In the genomic region with DNA sequence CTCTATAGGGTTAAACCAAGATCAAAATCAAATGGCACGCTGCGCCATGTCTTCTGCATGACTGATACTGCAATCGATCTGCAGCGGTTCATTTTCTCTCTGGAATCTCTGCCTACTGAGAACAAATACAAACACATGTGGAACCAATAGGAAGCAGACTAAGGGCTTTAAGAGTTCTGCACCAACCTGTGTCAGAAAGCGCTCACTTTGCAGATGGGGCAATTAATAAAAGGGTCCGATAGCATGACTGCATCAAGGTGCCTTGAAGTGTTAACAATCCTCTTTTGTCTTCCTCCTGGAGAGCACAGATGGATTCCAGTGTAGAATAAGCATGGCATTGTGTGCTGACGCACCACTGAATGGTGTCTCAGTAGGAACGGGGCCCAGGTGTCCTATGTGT, we compare ENCODE assay signal across 17 mouse cellular contexts.
DNase-seq lines count a peak whose midpoint lies in the region; ATAC-seq lines count a peak whose summit lies in the region.
"Had no signal": no experiment of that assay in that cellular context is flagged by ENCODE, and none has a peak within 500 bp of the region (broad histone marks: within the 10 kb centered on the region; RNA-seq: fewer than 3 reads in every experiment).

No protein-coding gene starts in this region.

- H3K36me3 ChIP-seq in heart, embryonic 13.5 days = no peaks in the 10 kb centered on the region
- H3K36me3 ChIP-seq in embryonic facial prominence, embryonic 14.5 days (ENCODE audit: control insufficient read depth, insufficient read depth, low read length) = no peaks in the 10 kb centered on the region
- H3K36me3 ChIP-seq in midbrain, embryonic 13.5 days = no peaks in the 10 kb centered on the region
- H3K36me3 ChIP-seq: kidney, embryonic 15.5 days had no signal

- H3K27me3 ChIP-seq in heart, embryonic 13.5 days (replicated peaks) = no peaks in the 10 kb centered on the region
- H3K27me3 ChIP-seq in embryonic facial prominence, embryonic 14.5 days (replicated peaks; ENCODE audit: control insufficient read depth, insufficient read depth, low read length) = no peaks in the 10 kb centered on the region
- no peaks in the 10 kb centered on the region for H3K27me3 ChIP-seq in midbrain, embryonic 13.5 days
- H3K27me3 ChIP-seq: kidney, embryonic 15.5 days had no signal

- no peak overlapping the region for H3K4me2 ChIP-seq in heart, embryonic 13.5 days
- H3K4me2 ChIP-seq in embryonic facial prominence, embryonic 14.5 days (ENCODE audit: low read depth, low read length) = no peak overlapping the region
- H3K4me2 ChIP-seq in midbrain, embryonic 13.5 days (replicated peaks) = no peak overlapping the region
- H3K4me2 ChIP-seq: kidney, embryonic 15.5 days had no signal

- DNase-seq in heart, adult 9 months (ENCODE audit: low spot score in 2 of 2) = no peak
- DNase-seq in embryo, embryonic 10.5 days (ENCODE audit: low spot score) = peak; percentile 63
- peak; percentile 61 for DNase-seq in embryonic facial prominence, embryonic 14.5 days (ENCODE audit: low spot score)
- DNase-seq in urinary bladder, adult 2 months (ENCODE audit: low spot score) = no peak
- DNase-seq in cerebellum, postnatal 4 days (ENCODE audit: low spot score in 2 of 2) = no peak
- DNase-seq: cerebellum, adult 8-10 months; heart, postnatal 10 days; lung, postnatal 14 days; spleen, adult 18-20 months had no signal

- 81% methylated on average over 8 of the region's 8 CpGs for WGBS in heart, embryonic 13.5 days
- 38% methylated on average over 8 of the region's 8 CpGs for WGBS in embryonic facial prominence, embryonic 14.5 days
- WGBS in midbrain, embryonic 13.5 days = 50% methylated on average over 8 of the region's 8 CpGs

- no peak overlapping the region for H3K9ac ChIP-seq in heart, embryonic 13.5 days
- no peak overlapping the region for H3K9ac ChIP-seq in embryonic facial prominence, embryonic 14.5 days (ENCODE audit: low read depth, low read length)
- no peak overlapping the region for H3K9ac ChIP-seq in midbrain, embryonic 13.5 days (replicated peaks)
- H3K9ac ChIP-seq: kidney, embryonic 15.5 days; liver, embryonic 14.5 days had no signal

- 0 out of 2 replicates have a peak overlapping the region, but pooled peaks have one; percentile 66 for H3K27ac ChIP-seq in heart, embryonic 13.5 days (replicated peaks)
- H3K27ac ChIP-seq in embryonic facial prominence, embryonic 14.5 days (replicated peaks; ENCODE audit: low read depth, low read length) = peak overlapping the region; percentile 75
- no peak overlapping the region for H3K27ac ChIP-seq in midbrain, embryonic 13.5 days
- H3K27ac ChIP-seq: kidney, embryonic 15.5 days; layer of hippocampus, adult 2 months; liver, embryonic 14.5 days; stomach, postnatal 0 days had no signal

- no peaks in the 10 kb centered on the region for H3K9me3 ChIP-seq in heart, embryonic 13.5 days
- no peaks in the 10 kb centered on the region for H3K9me3 ChIP-seq in embryonic facial prominence, embryonic 14.5 days (ENCODE audit: control insufficient read depth, low read length)
- H3K9me3 ChIP-seq in midbrain, embryonic 13.5 days = no peaks in the 10 kb centered on the region
- H3K9me3 ChIP-seq: kidney, embryonic 15.5 days had no signal

- ATAC-seq in heart, embryonic 13.5 days (ENCODE audit: extremely low read depth, insufficient number of reproducible peaks, low FRiP score, low TSS enrichment) = no peak
- ATAC-seq in embryonic facial prominence, embryonic 14.5 days (ENCODE audit: low read depth) = peak; percentile 37; the same call in 1 of the 2 replicates
- ATAC-seq in midbrain, embryonic 13.5 days = peak; percentile 55; the same call in 1 of the 2 replicates
- no peak for ATAC-seq in megakaryocyte progenitor cell, adult 5-6 weeks (replicated peaks; ENCODE audit: poor library complexity)

- no peak overlapping the region for H3K4me3 ChIP-seq in heart, embryonic 13.5 days
- H3K4me3 ChIP-seq in embryonic facial prominence, embryonic 14.5 days (ENCODE audit: low read depth, low read length) = no peak overlapping the region
- H3K4me3 ChIP-seq in midbrain, embryonic 13.5 days (replicated peaks) = no peak overlapping the region
- H3K4me3 ChIP-seq: kidney, embryonic 15.5 days; layer of hippocampus, adult 2 months; myocyte had no signal

- H3K4me1 ChIP-seq in heart, embryonic 13.5 days = peaks cover 13% of the 10 kb centered on the region; the same call in 1 of the 2 replicates
- H3K4me1 ChIP-seq in embryonic facial prominence, embryonic 14.5 days (ENCODE audit: control insufficient read depth, insufficient read depth, low read length) = peaks cover 17% of the 10 kb centered on the region
- H3K4me1 ChIP-seq in midbrain, embryonic 13.5 days (replicated peaks) = 0 out of 2 replicates have a peak, but pooled peaks cover 10% of the 10 kb centered on the region

Comparison
In these comparisons a context has a peak if more than half of its experiments do, and no peak if none do; other contexts are left out.
1. ATAC-seq: peak in embryonic facial prominence, embryonic 14.5 days (single experiment) and midbrain, embryonic 13.5 days (single experiment); none in heart, embryonic 13.5 days (single experiment) and megakaryocyte progenitor cell, adult 5-6 weeks (single experiment).
2. DNase-seq: peak in embryo, embryonic 10.5 days (single experiment) and embryonic facial prominence, embryonic 14.5 days (single experiment); none in heart, adult 9 months (0 of 2), urinary bladder, adult 2 months (single experiment) and cerebellum, postnatal 4 days (0 of 2).